Mouse (Mus musculus) lung, postnatal 0 days (tissue): Measurements from ENCODE around the gene Tuba3a. TPM values are rescaled to one million over a fixed set of nuclear protein-coding genes. Genes with fewer than 3 reads are reported as not detected.

Experiments
- ATAC-seq: fragments of 200-750 bp; cut with Nextera tagmentation; 2 replicates; pipeline ENCODE4 v1.8.0; 2017; ENCODE audit warnings: moderate library complexity
- DNase-seq: peaks from one replicate; pipeline ENCODE4 v3.0.0-alpha.2; 2016; ENCODE audit warnings: low spot score
- H3K27ac ChIP-seq: fragments of 300-500 bp; sonication (generic); 2 replicates; pipeline ENCODE4 v1.5.1; 2014; ENCODE audit warnings: antibody characterized with exemption, mild to moderate bottlenecking, low read length, mixed read lengths
- H3K27me3 ChIP-seq: fragments of 300-500 bp; sonication (generic); replicated peaks from 2 replicates; pipeline ENCODE4 v1.6.1; 2014; ENCODE audit warnings: low read length, mixed read lengths; ENCODE audit not compliant: insufficient read depth
- H3K36me3 ChIP-seq: fragments of 300-500 bp; sonication (generic); 2 replicates; pipeline ENCODE4 v1.6.1; 2014; ENCODE audit warnings: low read length, mixed read lengths; ENCODE audit not compliant: insufficient read depth
- H3K4me1 ChIP-seq: fragments of 300-500 bp; sonication (generic); 2 replicates; pipeline ENCODE4 v1.6.1; 2014; ENCODE audit warnings: antibody characterized with exemption, low read depth, low read length, mixed read lengths; ENCODE audit not compliant: insufficient read depth
- H3K4me2 ChIP-seq: fragments of 300-500 bp; sonication (generic); replicated peaks from 2 replicates; pipeline ENCODE4 v1.6.1; 2014; ENCODE audit warnings: low read depth, mild to moderate bottlenecking, low read length, moderate library complexity, mixed read lengths
- H3K4me3 ChIP-seq: fragments of 300-500 bp; sonication (generic); 2 replicates; pipeline ENCODE4 v1.5.1; 2014; ENCODE audit warnings: low read depth, low read length
- H3K9ac ChIP-seq: fragments of 300-500 bp; sonication (generic); replicated peaks from 2 replicates; pipeline ENCODE4 v1.6.1; 2014; ENCODE audit warnings: low read depth, mild to moderate bottlenecking
- H3K9me3 ChIP-seq: fragments of 300-500 bp; sonication (generic); 2 replicates; pipeline ENCODE4 v1.6.1; 2016; ENCODE audit warnings: low read length, mixed read lengths
- CTCF ChIP-seq: IDR thresholded peaks from 2 replicates; pipeline ENCODE4 v1.5.1; 2016; ENCODE audit warnings: antibody characterized with exemption, mild to moderate bottlenecking
- EP300 ChIP-seq: IDR thresholded peaks from 2 replicates; pipeline ENCODE4 v1.6.1; 2016; ENCODE audit warnings: antibody characterized with exemption, mild to moderate bottlenecking, control low read depth
- WGBS: fragments of 180-500 bp; shearing (Covaris S2); extraction: QIAGEN DNeasy Blood & Tissue Kit; methylation state at CpG from one replicate; pipeline ENCODE4 v1.1.7; 2014; 5-methylcytosine and 5-hydroxymethylcytosine counted together
- polyA plus RNA-seq: library from polyadenylated mRNA; unstranded; fragments of >200 nt; fragmentation: Nextera tagmentation; extraction: Ambion mirVana; gene quantifications from 2 replicates; pipeline ENCODE4 v1.2.1, GENCODE M21; 2015

Tuba3a gene
- polyA plus RNA-seq, 1 experiment from 2014 or later, result not detected

- DNase-seq (peak; percentile 75), ATAC-seq (peak; percentile 9; the same call in 1 of the 2 replicates)
- Histone ChIP-seq H3K4me2 (peak overlapping the region; percentile 46), H3K27ac (peak overlapping the region; percentile 98), H3K9ac (peak overlapping the region; percentile 20; the same call in 1 of the 2 replicates), H3K4me1 (no peaks in the 10 kb centered on the region), H3K9me3 (no peaks in the 10 kb centered on the region), H3K36me3 (no peaks in the 10 kb centered on the region), H3K4me3 (peak overlapping the region; percentile 47), H3K27me3 (no peaks in the 10 kb centered on the region)
- TF ChIP-seq EP300, result peak; percentile 78
- TF ChIP-seq CTCF, result no peak
- 25% methylated on average over 6 of the region's 6 CpGs for WGBS
These were observed 37.7 kb upstream of the Tuba3a start for GRCm38 (mm10) chr6:125323547-125323946.

GRCm38 (mm10) chr6:125322794-125323193, 37.0 kb upstream of the Tuba3a start:
- Histone ChIP-seq H3K27ac (peak overlapping the region; percentile 98), H3K9ac (peak overlapping the region; percentile 82; the same call in 1 of the 2 replicates), H3K9me3 (no peaks in the 10 kb centered on the region), H3K4me2 (peak overlapping the region; percentile 53), H3K4me1 (no peaks in the 10 kb centered on the region), H3K27me3 (no peaks in the 10 kb centered on the region), H3K36me3 (no peaks in the 10 kb centered on the region), H3K4me3 (peak overlapping the region; percentile 47)
- DNase-seq (peak; percentile 88), ATAC-seq (peak; percentile 58)
- WGBS, result 48% methylated on average over 13 of the region's 13 CpGs
- TF ChIP-seq CTCF (no peak), EP300 (peak; percentile 97)

DNA sequence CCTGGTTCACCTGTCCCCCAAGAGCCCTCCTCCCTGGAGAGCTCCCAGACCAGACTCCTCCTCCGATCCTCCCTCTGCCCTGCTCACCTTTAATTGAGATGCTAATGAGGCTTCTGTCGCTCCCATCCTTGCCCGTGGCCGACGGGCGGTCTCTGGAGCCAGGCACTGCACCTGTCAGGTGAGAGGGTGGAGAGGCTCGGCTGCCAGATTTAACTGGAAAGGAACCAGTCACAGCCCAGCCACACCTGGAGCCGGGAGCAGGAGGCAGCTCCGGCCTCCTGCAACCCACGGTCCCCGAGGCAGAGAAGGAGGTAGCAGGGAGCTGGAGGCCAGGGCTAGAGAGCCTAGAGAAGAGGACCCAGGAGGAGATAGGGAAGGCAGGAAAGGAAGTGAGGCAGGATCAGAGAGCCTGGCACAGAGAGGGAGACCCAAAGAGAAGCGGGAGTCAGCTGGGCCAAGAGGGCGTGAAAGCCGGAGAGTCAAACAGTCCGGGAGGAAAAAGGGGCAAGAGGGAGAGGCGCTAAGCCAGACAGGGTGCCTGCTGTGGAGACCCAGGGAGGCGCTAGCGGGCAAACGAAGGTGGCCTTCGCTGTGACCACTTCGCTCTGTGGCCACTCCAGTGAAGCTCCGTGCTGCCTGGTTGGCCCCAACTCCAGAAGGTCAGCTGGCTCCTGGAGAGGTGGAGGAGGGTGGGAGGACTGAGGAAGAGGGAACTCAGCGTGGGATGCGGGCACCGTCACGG, 35.4 kb upstream of the Tuba3a start:
- H3K9ac ChIP-seq, result peak overlapping the region; percentile 82

GRCm38 (mm10) chr6:125320323-125320722, 34.5 kb upstream of the Tuba3a start, which contains the start of gene Scnn1a:
Scnn1a (plus strand) TSS chr6:125320659.
- H3K4me2 ChIP-seq, result peak within 1 kb of the TSS; percentile 53
- peak; percentile 70 for ATAC-seq
- peak within 1 kb of the TSS; percentile 98 for H3K27ac ChIP-seq
- H3K27me3 ChIP-seq, result no peaks in the 10 kb centered on the region
- no peaks in the 10 kb centered on the region for H3K9me3 ChIP-seq
- TF ChIP-seq EP300, result peak; percentile 100
- no peak for TF ChIP-seq CTCF
- peak within 1 kb of the TSS; percentile 47 for H3K4me3 ChIP-seq
- DNase-seq, result peak; percentile 91
- 89% methylated on average over 1 of the region's 1 CpGs for WGBS
- no peaks in the 10 kb centered on the region; the same call in 1 of the 2 replicates for H3K4me1 ChIP-seq
- peak within 1 kb of the TSS; percentile 82 for H3K9ac ChIP-seq
- no peaks in the 10 kb centered on the region for H3K36me3 ChIP-seq

More for the DNA sequence above, 35.4 kb upstream of the Tuba3a start:
- H3K27ac ChIP-seq, result peak overlapping the region; percentile 98
- no peaks in the 10 kb centered on the region for H3K27me3 ChIP-seq
- H3K4me1 ChIP-seq, result no peaks in the 10 kb centered on the region; the same call in 1 of the 2 replicates
- no peaks in the 10 kb centered on the region for H3K36me3 ChIP-seq
- H3K4me3 ChIP-seq, result peak overlapping the region; percentile 47
- H3K9me3 ChIP-seq, result no peaks in the 10 kb centered on the region
- ATAC-seq (peak; percentile 59), DNase-seq (peak; percentile 88)
- 12% methylated on average over 26 of the region's 26 CpGs for WGBS
- TF ChIP-seq EP300 (peak; percentile 65; the same call in 1 of the 2 replicates), CTCF (peak; percentile 32; the same call in 1 of the 2 replicates)
- H3K4me2 ChIP-seq, result peak overlapping the region; percentile 53

GRCm38 (mm10) chr6:125319919-125320296, 34.1 kb upstream of the Tuba3a start:
- DNase-seq (peak; percentile 52), ATAC-seq (peak; percentile 13)
- H3K9ac ChIP-seq, result peak overlapping the region; percentile 27; the same call in 1 of the 2 replicates
- H3K27me3 ChIP-seq, result no peaks in the 10 kb centered on the region
- no peaks in the 10 kb centered on the region for H3K36me3 ChIP-seq
- H3K4me3 ChIP-seq, result no peak overlapping the region; the same call in 1 of the 2 replicates
- H3K4me2 ChIP-seq, result peak overlapping the region; percentile 43
- H3K4me1 ChIP-seq, result no peaks in the 10 kb centered on the region; the same call in 1 of the 2 replicates
- H3K27ac ChIP-seq, result peak overlapping the region; percentile 98
- no peaks in the 10 kb centered on the region for H3K9me3 ChIP-seq
- TF ChIP-seq EP300 (no peak), CTCF (peak; percentile 20; the same call in 1 of the 2 replicates)
